Mouse (Mus musculus) spleen, postnatal 36 days (tissue): ENCODE results near the gene Ier2.
"Not testable (repeated sequence)": the region's sequence is repeated elsewhere in the genome, so short reads cannot be mapped to it uniquely, and the experiment has no call there.

Experiments used
- DNase-seq, 2 experiments: peaks; one replicate each; pipeline ENCODE4 v3.0.0; 2022; ENCODE audit warnings: low spot score in 2 of 2, mixed read lengths in 1 of 2

Gene Ier2

GRCm38 (mm10) chr8:84698288-84698687 lies 35.6 kb upstream of the Ier2 start:
- no peak for DNase-seq

DNA sequence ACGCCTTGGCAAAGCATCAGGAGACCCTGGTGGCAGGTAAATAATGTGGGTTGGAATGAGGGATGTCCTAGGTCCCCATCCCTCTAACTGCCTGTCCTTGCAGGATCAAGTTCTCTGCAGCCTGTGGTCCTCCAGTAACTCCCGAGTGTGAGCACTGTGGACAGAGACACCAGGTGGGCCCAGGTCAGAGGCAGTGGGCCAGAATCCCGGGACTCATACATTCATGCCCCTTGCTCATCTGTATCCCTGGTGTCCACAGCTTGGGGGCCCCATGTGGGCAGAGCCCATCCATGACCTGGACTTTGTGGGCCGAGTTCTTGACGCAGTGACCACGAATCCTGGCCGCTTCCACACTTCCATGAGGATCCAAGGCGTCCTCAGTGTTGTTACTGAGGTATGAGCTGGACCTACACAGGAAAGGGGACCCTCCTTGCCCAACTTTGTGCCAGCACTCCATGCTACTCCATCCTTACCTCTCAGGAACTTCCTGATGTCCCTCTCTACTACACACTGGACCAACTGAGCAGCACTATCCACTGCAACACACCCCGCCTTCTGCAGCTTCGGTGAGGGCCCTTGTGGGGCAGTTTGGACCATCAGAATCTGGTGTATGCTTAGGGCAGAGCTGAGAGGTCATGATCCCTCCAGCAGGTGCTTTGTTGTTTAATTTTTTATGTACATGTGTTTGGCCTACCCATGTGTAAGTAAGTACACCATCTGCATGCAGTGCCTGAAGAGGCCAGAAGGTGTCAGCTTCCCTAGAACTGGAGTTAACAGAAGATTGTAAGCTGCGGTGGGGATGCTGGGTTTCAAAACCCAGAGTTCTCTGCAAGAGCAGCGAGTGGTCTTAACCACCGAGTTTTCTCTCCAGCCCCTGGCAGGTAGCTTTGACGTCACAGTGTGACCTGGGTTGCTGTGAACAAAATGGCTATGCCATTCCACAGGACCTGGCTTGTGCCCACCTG lies 34.8 kb upstream of the Ier2 start:
- DNase-seq, result peak; percentile 53 to 66

GRCm38 (mm10) chr8:84695140-84695539 lies 32.5 kb upstream of the Ier2 start:
- no peak for DNase-seq

- no peak for DNase-seq
Measured at GRCm38 (mm10) chr8:84693332-84693731, 30.7 kb upstream of the Ier2 start.

DNA sequence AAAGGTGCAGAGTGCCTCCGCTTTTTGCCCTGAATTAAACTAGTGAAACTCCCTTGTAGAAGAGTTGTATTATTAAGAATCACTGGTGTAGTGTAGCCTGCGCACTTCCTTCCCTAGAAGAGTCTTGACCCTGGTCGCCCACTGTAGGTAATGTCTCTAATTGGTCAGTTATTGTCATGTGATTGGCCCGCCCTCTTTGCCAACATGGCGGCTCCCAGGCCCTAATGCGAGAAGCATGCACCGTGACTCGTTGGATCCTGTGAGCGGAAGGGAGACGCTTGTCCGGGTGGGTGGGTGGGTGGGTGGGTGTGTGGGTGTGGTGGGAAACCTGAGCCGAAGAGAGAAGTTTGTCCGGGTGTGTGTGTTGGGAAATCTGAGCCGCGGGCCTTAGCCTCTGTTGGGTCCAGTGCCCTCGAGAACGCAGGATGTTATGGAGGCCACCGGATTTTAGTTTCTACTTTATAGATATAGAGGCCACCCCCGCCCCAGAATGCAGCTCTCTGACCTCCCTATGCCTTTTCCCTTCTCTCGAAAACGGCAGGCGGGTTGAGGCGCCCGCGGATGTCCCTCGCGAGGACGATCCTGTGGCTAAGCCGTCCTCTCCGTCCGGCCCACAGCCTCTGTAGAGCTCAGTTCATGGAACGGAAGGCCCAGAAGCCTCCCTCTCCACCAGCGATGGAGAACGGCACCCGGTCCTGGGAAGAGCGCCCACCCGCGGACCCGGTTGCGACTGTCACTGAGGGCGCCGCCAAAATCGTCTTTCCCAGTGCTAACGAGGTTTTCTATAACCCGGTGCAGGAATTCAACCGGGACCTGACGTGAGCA lies 26.7 kb upstream of the Ier2 start:
- peak; percentile 89 to 92 for DNase-seq

GRCm38 (mm10) chr8:84687705-84688100 lies 25.1 kb upstream of the Ier2 start, which contains the start of gene Nacc1:
Nacc1 (minus strand) TSS chr8:84687862.
- peak; percentile 89 to 90 for DNase-seq

DNA sequence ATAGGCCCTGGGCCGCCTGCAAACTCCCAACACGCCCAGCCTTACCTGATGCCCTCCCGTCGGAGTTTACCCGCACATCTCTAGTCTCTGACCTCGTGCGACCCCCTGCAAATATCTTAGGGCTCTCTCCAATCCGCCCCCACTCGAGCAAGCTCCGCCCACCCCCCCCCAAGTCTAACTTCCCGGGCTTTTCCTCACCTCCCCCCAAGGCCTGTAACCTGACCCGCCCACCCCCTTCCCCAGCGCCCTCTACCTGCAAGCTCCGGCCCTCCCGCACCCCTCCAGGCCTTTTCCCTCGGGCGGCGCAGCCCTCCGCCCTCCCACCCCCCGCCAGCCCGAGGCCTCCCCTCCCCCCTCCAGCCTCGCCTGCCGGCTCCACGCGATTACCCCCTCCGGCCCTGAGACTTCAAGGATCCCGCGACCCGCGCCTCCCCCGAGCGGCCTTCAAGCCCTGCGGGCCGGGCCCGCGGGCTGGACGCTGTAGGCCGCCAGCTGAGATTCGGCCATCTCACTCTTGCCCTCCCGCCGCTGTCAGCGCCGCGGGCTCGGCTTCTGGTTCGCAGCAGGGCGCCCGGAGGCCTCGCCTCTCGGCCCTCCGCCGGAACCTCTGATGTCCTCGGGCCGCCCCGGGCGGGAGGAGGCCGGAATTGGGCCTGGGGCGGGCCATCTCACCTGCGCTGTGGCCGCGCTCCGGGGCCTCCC lies 24.5 kb upstream of the Ier2 start:
- peak in 1 of 2 experiments; percentile 25 for DNase-seq

GRCm38 (mm10) chr8:84686191-84687002 lies 23.7 kb upstream of the Ier2 start, which contains the start of gene Trmt1:
Trmt1 (plus strand) TSS chr8:84686307.
- DNase-seq, result peak; percentile 36 to 63

DNA sequence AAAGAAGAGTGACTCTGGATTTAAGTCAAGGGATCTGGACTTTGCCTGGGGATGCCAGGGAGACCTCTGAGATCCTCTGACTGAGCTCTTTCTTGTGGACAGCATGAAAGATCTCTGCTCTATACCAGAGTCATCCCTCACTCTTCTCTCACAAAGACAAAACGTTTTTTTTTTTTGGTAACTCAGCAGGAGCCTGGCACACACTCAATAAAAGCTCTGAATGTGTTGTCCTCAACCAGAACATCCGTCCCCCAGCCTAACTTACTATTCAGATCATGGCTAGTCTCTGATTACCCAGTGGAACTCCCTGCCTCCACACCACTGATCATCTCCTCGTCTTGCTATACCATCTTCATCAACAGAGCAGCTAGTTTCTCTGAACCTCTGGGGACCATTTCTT lies 21.9 kb upstream of the Ier2 start:
- no peak for DNase-seq

- no peak for DNase-seq
Measured at GRCm38 (mm10) chr8:84682257-84682656, 19.6 kb upstream of the Ier2 start.

DNA sequence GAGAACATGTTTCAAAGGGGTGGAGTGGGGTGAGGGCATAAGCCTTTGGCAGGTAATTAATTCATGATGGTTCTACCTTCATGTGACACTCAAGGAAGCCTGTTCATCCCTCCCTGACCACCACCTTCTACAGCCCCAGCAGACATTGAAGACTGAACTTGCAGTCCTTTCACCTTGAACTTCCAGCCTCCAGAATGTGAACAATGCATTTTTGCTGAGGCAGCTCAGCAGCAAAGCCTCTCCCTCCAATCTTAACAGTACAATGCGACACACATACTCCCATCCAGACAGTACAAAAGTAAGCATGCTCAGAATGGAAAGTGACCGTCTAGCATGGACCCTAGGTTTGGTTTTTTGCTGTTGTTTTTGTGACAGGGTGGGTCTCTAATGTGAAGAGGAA lies 18.8 kb upstream of the Ier2 start:
- no peak for DNase-seq

- DNase-seq, result no peak
Measured at GRCm38 (mm10) chr8:84677305-84677704, 14.7 kb upstream of the Ier2 start.

DNA sequence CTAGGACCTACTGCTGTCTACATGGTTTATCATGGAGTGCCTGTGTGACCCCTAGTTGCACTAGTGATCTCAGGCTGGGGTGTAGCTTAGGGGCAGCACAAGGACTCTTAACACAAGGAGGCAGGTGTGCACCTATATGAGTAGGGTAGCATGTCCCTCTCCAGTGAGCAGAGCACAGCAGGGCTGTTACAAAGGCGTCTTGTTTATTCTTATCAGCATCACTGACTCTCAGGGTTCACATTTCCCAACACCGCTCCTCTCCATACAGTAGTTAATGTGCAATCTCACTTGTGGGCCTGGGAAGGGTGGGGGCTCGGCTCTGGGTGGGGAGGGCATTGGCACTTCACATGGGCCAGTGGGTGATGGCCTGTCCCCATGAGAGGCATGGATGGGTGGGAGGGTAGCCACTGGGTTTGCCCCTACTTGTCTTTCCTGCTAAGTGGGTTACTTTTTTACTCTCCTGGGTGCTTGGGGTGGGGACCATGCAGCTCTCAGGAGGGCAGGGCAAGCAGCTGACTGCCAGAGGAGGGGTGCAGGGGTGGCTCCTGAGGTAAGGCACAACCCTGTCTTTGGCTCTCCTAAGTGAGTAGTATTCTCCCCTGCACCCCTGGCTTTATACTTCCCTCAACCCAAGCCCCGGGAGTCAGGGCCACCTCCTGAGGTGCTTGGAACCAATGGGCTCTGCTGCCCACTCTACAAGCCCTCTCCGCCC lies 7.8 kb upstream of the Ier2 start:
- DNase-seq, result not testable (repeated sequence)

GRCm38 (mm10) chr8:84668731-84669485 lies 6.3 kb upstream of the Ier2 start:
- DNase-seq, result no peak

- no peak for DNase-seq
Measured at GRCm38 (mm10) chr8:84668081-84668480, 5.4 kb upstream of the Ier2 start.

DNA sequence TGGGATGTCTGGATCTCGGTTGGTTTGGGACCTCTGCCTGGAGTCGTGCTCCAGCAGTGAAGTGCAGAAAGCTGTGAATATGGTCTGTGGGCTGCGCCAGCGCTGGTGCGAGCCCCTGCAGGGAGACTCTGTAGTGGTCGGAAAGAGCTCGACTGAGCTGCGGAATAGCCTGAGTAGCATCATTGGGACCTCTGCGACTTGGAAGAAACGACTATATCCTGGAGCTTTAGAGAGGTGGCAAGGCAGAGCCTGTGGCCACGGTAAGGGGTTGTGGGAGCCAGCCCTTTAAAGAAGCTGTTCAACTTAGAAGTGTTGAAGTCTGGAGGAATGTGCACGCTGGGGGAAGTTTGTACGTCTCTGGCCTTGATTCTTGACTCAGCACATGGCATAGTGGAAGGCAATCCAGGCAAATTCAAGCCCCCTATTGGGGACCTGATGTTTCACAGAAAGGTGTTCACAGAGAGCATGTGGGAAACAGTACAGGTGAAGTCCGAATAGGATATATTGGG lies 2.8 kb upstream of the Ier2 start:
- DNase-seq, result peak in 1 of 2 experiments; percentile 18

GRCm38 (mm10) chr8:84664566-84665384 lies 2.1 kb upstream of the Ier2 start:
- peak; percentile 82 to 88 for DNase-seq
